ENCODE assay signal across 8 mouse cellular contexts in the genomic region with DNA sequence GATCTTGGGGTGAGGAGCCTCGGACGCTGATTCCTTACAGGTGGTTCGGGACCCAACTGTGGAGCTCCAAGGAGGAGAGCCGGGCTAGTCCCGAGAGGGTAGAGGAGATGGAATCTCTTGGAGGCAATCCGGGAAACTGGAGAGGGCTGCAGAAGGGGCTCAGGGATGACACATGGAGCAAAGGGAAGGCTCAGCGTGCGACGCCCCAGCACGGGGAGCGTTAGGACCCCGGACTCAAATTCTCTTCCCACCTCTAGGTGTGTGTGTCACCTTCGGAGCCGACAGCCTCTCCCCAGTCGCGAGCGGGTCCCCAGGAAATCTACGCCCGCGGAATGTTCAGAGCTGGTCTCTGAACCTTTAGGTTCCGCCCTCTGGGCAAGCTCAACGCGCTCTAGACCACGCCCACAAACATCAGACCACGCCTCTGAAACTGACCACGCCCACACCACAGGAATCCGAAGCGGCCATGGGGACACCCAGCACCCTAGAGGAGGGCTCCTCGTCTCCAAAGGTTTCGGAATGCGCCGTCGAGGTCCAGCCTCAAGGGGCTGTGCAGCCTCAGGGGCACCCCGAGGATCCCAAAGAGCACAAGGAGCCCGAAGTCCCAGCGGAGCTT. TPM values are rescaled to one million over a fixed set of nuclear protein-coding genes. Genes with fewer than 3 reads are reported as not detected.
A peak's percentile ranks its signal among the peaks of the same experiment; 100 is the strongest.
DNase-seq lines count a peak whose midpoint lies in the region; ATAC-seq and TF ChIP-seq lines count a peak whose summit lies in the region.

No protein-coding gene starts in this region.

- WGBS in embryonic facial prominence, embryonic 10.5 days: 1% methylated on average over 36 of the region's 36 CpGs
- under 1% methylated on average over 36 of the region's 36 CpGs for WGBS in kidney, adult 2 months
- WGBS in neural tube, embryonic 12.5 days: 1% methylated on average over 36 of the region's 36 CpGs

- DNase-seq in cerebellum, adult 9-10 months: peak; percentile 33
- DNase-seq in cerebellum, adult 11 months: no peak
- peak; percentile 80 for DNase-seq in embryonic facial prominence, embryonic 10.5 days (ENCODE audit: low spot score)
- peak; percentile 89 for DNase-seq in heart, adult 8-10 months (ENCODE audit: low spot score)
- DNase-seq in kidney, adult 2 months: peak; percentile 96
- DNase-seq in lung, adult 18-20 months: peak; percentile 96 to 97
- peak; percentile 90 for DNase-seq in testis, postnatal 14 days (ENCODE audit: low spot score)

- no peaks in the 10 kb centered on the region for H3K36me3 ChIP-seq in embryonic facial prominence, embryonic 10.5 days (replicated peaks)
- no peaks in the 10 kb centered on the region for H3K36me3 ChIP-seq in kidney, adult 2 months (ENCODE audit: control insufficient read depth, insufficient read depth, low read length)
- no peaks in the 10 kb centered on the region for H3K36me3 ChIP-seq in neural tube, embryonic 12.5 days

- TF ChIP-seq CTCF in kidney, adult 2 months (conservative IDR thresholded peaks at IDR 0.05; ENCODE audit: insufficient read depth, insufficient read length, low read depth, low read length): no peak

- no peak overlapping the region for H3K9ac ChIP-seq in neural tube, embryonic 12.5 days

- peak overlapping the region; percentile 57 for H3K4me2 ChIP-seq in neural tube, embryonic 12.5 days (replicated peaks)

- peak overlapping the region; percentile 53 for H3K4me3 ChIP-seq in embryonic facial prominence, embryonic 10.5 days
- peak overlapping the region; percentile 96 for H3K4me3 ChIP-seq in kidney, adult 2 months (ENCODE audit: insufficient read depth, low read depth, low read length)
- H3K4me3 ChIP-seq in neural tube, embryonic 12.5 days: peak overlapping the region; percentile 33

- peaks cover 26% of the 10 kb centered on the region for H3K4me1 ChIP-seq in embryonic facial prominence, embryonic 10.5 days
- H3K4me1 ChIP-seq in kidney, adult 2 months (ENCODE audit: control insufficient read depth, insufficient read depth, low read length): peaks cover 4% of the 10 kb centered on the region; the same call in 1 of the 2 replicates
- H3K4me1 ChIP-seq in neural tube, embryonic 12.5 days: peaks cover 21% of the 10 kb centered on the region

- 0 out of 2 replicates have a peak overlapping the region, but pooled peaks have one; percentile 19 for H3K27ac ChIP-seq in embryonic facial prominence, embryonic 10.5 days (replicated peaks)
- peak overlapping the region; percentile 53; the same call in 1 of the 2 replicates for H3K27ac ChIP-seq in kidney, adult 2 months (ENCODE audit: insufficient read depth, low read depth, low read length)
- no peak overlapping the region for H3K27ac ChIP-seq in neural tube, embryonic 12.5 days

- peak; percentile 46 for TF ChIP-seq POLR2A in kidney, adult 2 months (IDR thresholded peaks at IDR 0.05; ENCODE audit: low read depth, low read length)

- H3K9me3 ChIP-seq in embryonic facial prominence, embryonic 10.5 days: no peaks in the 10 kb centered on the region
- no peaks in the 10 kb centered on the region for H3K9me3 ChIP-seq in neural tube, embryonic 12.5 days

- ATAC-seq in neural tube, embryonic 12.5 days (ENCODE audit: low FRiP score, low read depth): peak; percentile 48

- peaks cover 70% of the 10 kb centered on the region for H3K27me3 ChIP-seq in embryonic facial prominence, embryonic 10.5 days (replicated peaks; ENCODE audit: low read depth, poor library complexity, severe bottlenecking)
- H3K27me3 ChIP-seq in kidney, adult 2 months (replicated peaks; ENCODE audit: control insufficient read depth, insufficient read depth, low read length): no peaks in the 10 kb centered on the region
- peaks cover 54% of the 10 kb centered on the region for H3K27me3 ChIP-seq in neural tube, embryonic 12.5 days (replicated peaks)

RNA-seq across cellular contexts. Expression of gene Phldb3, which starts 0.4 kb away (rescaled TPM):
- 0.10 TPM in 1 of 2 replicates, not detected in the other for polyA plus RNA-seq in embryonic facial prominence, embryonic 10.5 days (2016; fragmentation: Nextera tagmentation; extraction: Ambion mirVana)
- under 1 TPM; 0.35 to 0.83 (median 0.39) TPM for total RNA-seq in heart, adult 8-10 months (2022)
- 2.8 and 3.1 TPM in 2 replicates for polyA plus RNA-seq in kidney, adult 2 months (2012; rRNA removed)
- not detected in 2 replicates for polyA plus RNA-seq in neural tube, embryonic 12.5 days (2016; fragmentation: Nextera tagmentation; extraction: Ambion mirVana)

RNA-seq across cellular contexts. Expression of gene Zfp575, which starts 23.5 kb away (rescaled TPM):
- polyA plus RNA-seq in embryonic facial prominence, embryonic 10.5 days (2016; fragmentation: Nextera tagmentation; extraction: Ambion mirVana): 2.0 and 2.1 TPM in 2 replicates
- under 1 TPM in 1 of 4 experiments, not detected in 3; 0.09 TPM for total RNA-seq in heart, adult 8-10 months (2022)
- polyA plus RNA-seq in kidney, adult 2 months (2012; rRNA removed): 0.11 and 0.15 TPM in 2 replicates
- polyA plus RNA-seq in neural tube, embryonic 12.5 days (2016; fragmentation: Nextera tagmentation; extraction: Ambion mirVana): 4.3 and 4.5 TPM in 2 replicates

RNA-seq across cellular contexts. Expression of gene Ethe1, which starts 23.6 kb away (rescaled TPM):
- polyA plus RNA-seq in embryonic facial prominence, embryonic 10.5 days (2016; fragmentation: Nextera tagmentation; extraction: Ambion mirVana): 26.3 and 27.3 TPM in 2 replicates
- total RNA-seq in heart, adult 8-10 months (2022): 10 to 100 TPM; 66.1 to 75.2 (median 70.0) TPM
- polyA plus RNA-seq in kidney, adult 2 months (2012; rRNA removed): 172 and 173 TPM in 2 replicates
- polyA plus RNA-seq in neural tube, embryonic 12.5 days (2016; fragmentation: Nextera tagmentation; extraction: Ambion mirVana): 17.2 and 18.7 TPM in 2 replicates

RNA-seq across cellular contexts. Expression of gene Lypd3, which starts 25.4 kb away (rescaled TPM):
- 1.1 and 1.5 TPM in 2 replicates for polyA plus RNA-seq in embryonic facial prominence, embryonic 10.5 days (2016; fragmentation: Nextera tagmentation; extraction: Ambion mirVana)
- not detected for total RNA-seq in heart, adult 8-10 months (2022)
- 0.06 and 0.67 TPM in 2 replicates for polyA plus RNA-seq in kidney, adult 2 months (2012; rRNA removed)
- polyA plus RNA-seq in neural tube, embryonic 12.5 days (2016; fragmentation: Nextera tagmentation; extraction: Ambion mirVana): 0.43 and 0.87 TPM in 2 replicates

Comparison
In these comparisons a context has a peak if more than half of its experiments do, and no peak if none do; other contexts are left out.
1. H3K4me3 ChIP-seq: peak in every context shown above with its lines; median percentile 96 in kidney, adult 2 months; 53 in embryonic facial prominence, embryonic 10.5 days; 33 in neural tube, embryonic 12.5 days.